Mouse (Mus musculus) kidney, embryonic 14.5 days (tissue): ENCODE measurements around the gene Pigl. TPM values are rescaled to one million over a fixed set of nuclear protein-coding genes. Genes with fewer than 3 reads are reported as not detected.
A peak's percentile ranks its signal among the peaks of the same experiment; 100 is the strongest.

ENCODE experiments used
- ATAC-seq: fragments of 200-750 bp; cut with Nextera tagmentation; 2 replicates; pipeline ENCODE4 v1.8.0; 2017; ENCODE audit warnings: moderate number of reproducible peaks, mild to moderate bottlenecking, moderate TSS enrichment, moderate library complexity; ENCODE audit not compliant: low FRiP score, low TSS enrichment
- H3K27ac ChIP-seq: fragments of 300-500 bp; sonication (generic); 2 replicates; pipeline ENCODE4 v1.5.1; 2014; ENCODE audit warnings: low read depth, mild to moderate bottlenecking, low read length, moderate library complexity, mixed read lengths
- H3K27me3 ChIP-seq: fragments of 300-500 bp; sonication (generic); 2 replicates; pipeline ENCODE4 v1.6.1; 2014; ENCODE audit warnings: mild to moderate bottlenecking, low read length; ENCODE audit not compliant: control insufficient read depth, insufficient read depth
- H3K36me3 ChIP-seq: fragments of 300-500 bp; sonication (generic); 2 replicates; pipeline ENCODE4 v1.6.1; 2014; ENCODE audit warnings: low read length, mixed read lengths; ENCODE audit not compliant: control insufficient read depth, insufficient read depth
- H3K4me1 ChIP-seq: fragments of 300-500 bp; sonication (generic); 2 replicates; pipeline ENCODE4 v1.6.1; 2014; ENCODE audit warnings: low read length, mixed read lengths; ENCODE audit not compliant: control insufficient read depth, insufficient read depth
- H3K4me2 ChIP-seq: fragments of 300-500 bp; sonication (generic); replicated peaks from 2 replicates; pipeline ENCODE4 v1.6.1; 2014; ENCODE audit warnings: low read depth, mild to moderate bottlenecking, low read length
- H3K4me3 ChIP-seq: fragments of 300-500 bp; sonication (generic); 2 replicates; pipeline ENCODE4 v1.5.1; 2014; ENCODE audit warnings: mild to moderate bottlenecking, low read length
- H3K9ac ChIP-seq: fragments of 300-500 bp; sonication (generic); 2 replicates; pipeline ENCODE4 v1.6.1; 2014; ENCODE audit warnings: low read depth, mild to moderate bottlenecking, low read length, moderate library complexity
- H3K9me3 ChIP-seq: fragments of 300-500 bp; sonication (generic); 2 replicates; pipeline ENCODE4 v1.6.1; 2016; ENCODE audit warnings: low read length; ENCODE audit not compliant: control insufficient read depth
- WGBS: fragments of 180-500 bp; shearing (Covaris S2); extraction: QIAGEN DNeasy Blood & Tissue Kit; methylation state at CpG from one replicate; pipeline ENCODE4 v1.1.7; 2014; 5-methylcytosine and 5-hydroxymethylcytosine counted together
- polyA plus RNA-seq: library from polyadenylated mRNA; unstranded; fragments of >200 nt; fragmentation: Nextera tagmentation; extraction: Ambion mirVana; gene quantifications from 2 replicates; pipeline ENCODE4 v1.2.1, GENCODE M21; 2014

The Pigl gene
- polyA plus RNA-seq, 1 experiment from 2014 or later, result 15.1 TPM

GRCm38 (mm10) chr11:62518991-62519390 is 60.7 kb downstream of the Pigl start:
- no peaks in the 10 kb centered on the region for H3K9me3 ChIP-seq
- peak; percentile 95 for ATAC-seq
- no peaks in the 10 kb centered on the region for H3K27me3 ChIP-seq
- WGBS, result 20% methylated on average over 2 of the region's 2 CpGs
- H3K9ac ChIP-seq, result no peak overlapping the region
- H3K4me3 ChIP-seq, result no peak overlapping the region
- no peaks in the 10 kb centered on the region for H3K36me3 ChIP-seq
- no peak overlapping the region for H3K4me2 ChIP-seq
- no peak overlapping the region for H3K27ac ChIP-seq
- no peaks in the 10 kb centered on the region for H3K4me1 ChIP-seq

DNA sequence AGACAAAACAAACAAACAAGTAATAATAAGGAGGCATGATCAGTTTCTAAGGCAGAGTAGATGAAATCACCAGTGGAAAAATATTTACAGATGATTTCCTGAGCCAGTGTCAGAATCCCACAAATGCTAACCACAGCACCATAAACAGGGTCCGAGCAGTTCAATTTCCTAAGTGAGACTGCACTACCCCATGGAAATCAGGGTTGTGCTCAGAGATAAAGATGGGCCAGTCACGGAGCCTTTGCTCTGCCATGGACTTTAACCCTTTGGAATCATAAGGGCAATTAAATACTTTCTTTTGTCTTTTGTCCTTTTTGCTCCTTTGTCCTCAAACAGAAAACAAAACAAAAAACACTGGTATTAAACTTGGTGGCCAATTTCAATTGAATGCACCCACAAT is 64.0 kb downstream of the Pigl start:
- H3K4me1 ChIP-seq, result no peaks in the 10 kb centered on the region
- H3K27me3 ChIP-seq, result no peaks in the 10 kb centered on the region
- WGBS, result 64% methylated on average over 2 of the region's 2 CpGs
- no peak overlapping the region for H3K4me3 ChIP-seq
- no peak overlapping the region for H3K27ac ChIP-seq
- no peak for ATAC-seq
- no peak overlapping the region for H3K4me2 ChIP-seq
- no peak overlapping the region for H3K9ac ChIP-seq
- H3K36me3 ChIP-seq, result no peaks in the 10 kb centered on the region
- no peaks in the 10 kb centered on the region for H3K9me3 ChIP-seq

GRCm38 (mm10) chr11:62537089-62537488 is 78.8 kb downstream of the Pigl start:
- Histone ChIP-seq H3K27ac (no peak overlapping the region), H3K4me2 (no peak overlapping the region), H3K9ac (no peak overlapping the region), H3K36me3 (peaks cover 3% of the 10 kb centered on the region; the same call in 1 of the 2 replicates), H3K4me1 (no peaks in the 10 kb centered on the region), H3K4me3 (no peak overlapping the region), H3K27me3 (no peaks in the 10 kb centered on the region), H3K9me3 (no peaks in the 10 kb centered on the region)
- 87% methylated on average over 8 of the region's 8 CpGs for WGBS
- no peak for ATAC-seq

- Histone ChIP-seq H3K27me3 (no peaks in the 10 kb centered on the region), H3K4me2 (peak overlapping the region; percentile 88; the same call in 1 of the 2 replicates), H3K4me3 (no peak overlapping the region), H3K9ac (no peak overlapping the region), H3K4me1 (no peaks in the 10 kb centered on the region), H3K27ac (no peak overlapping the region), H3K9me3 (no peaks in the 10 kb centered on the region), H3K36me3 (peaks cover 3% of the 10 kb centered on the region; the same call in 1 of the 2 replicates)
- no peak for ATAC-seq
- WGBS, result 29% methylated on average over 7 of the region's 7 CpGs
Measured at GRCm38 (mm10) chr11:62537590-62537989, 79.3 kb downstream of the Pigl start.

- no peaks in the 10 kb centered on the region for H3K4me1 ChIP-seq
- H3K9me3 ChIP-seq, result no peaks in the 10 kb centered on the region
- H3K27ac ChIP-seq, result no peak overlapping the region; the same call in 1 of the 2 replicates
- no peaks in the 10 kb centered on the region for H3K36me3 ChIP-seq
- 1% methylated on average over 59 of the region's 73 CpGs for WGBS
- peak overlapping the region; percentile 88 for H3K4me2 ChIP-seq
- ATAC-seq, result peak; percentile 69
- peak overlapping the region; percentile 78 for H3K4me3 ChIP-seq
- H3K9ac ChIP-seq, result peak overlapping the region; percentile 90
- no peaks in the 10 kb centered on the region for H3K27me3 ChIP-seq
Measured at GRCm38 (mm10) chr11:62538321-62539088, 80.2 kb downstream of the Pigl start.

DNA sequence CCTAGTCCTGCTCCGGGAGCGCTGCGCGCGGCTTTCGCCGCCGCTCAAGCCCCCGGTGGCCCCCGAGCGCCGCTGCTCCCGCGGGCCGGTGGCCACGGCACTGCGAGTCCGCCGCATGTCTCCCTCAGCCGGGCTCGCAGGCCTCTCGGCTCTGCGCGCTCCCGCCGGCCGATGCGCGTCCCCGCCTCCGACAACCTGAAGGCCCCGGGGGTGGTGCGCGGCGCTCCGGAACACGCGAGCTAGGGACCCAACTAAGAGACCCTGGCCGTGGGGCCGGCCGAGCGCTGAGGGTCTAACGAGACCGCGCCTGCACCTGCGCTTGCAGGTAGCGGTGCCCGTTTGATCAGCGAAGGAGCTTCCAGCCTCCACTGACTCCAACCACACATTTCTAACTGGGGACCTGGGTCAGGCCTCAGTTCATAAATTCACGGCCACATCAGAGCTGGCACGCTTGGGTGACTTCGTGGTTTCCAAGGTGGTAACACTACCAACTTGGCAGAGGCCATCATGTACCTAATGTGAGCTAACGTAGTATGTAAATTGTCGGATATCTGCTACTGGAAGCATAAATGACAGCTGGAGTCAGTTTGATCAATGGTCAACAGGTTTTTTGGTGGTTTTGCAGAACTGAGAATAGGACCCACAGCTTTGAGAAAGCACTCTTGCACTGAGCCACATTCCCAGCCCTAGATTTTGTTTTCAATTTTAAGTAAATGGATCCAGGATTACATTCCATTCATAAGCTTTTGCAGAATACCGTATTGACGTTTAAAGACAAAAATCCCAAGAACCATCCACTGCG is 81.0 kb downstream of the Pigl start, which contains the start of gene Cenpv:
Gene Cenpv (minus strand): TSS at position 173 of the 802 bp plus-strand sequence.
- Histone ChIP-seq H3K27me3 (no peaks in the 10 kb centered on the region), H3K36me3 (no peaks in the 10 kb centered on the region), H3K9me3 (no peaks in the 10 kb centered on the region), H3K4me1 (no peaks in the 10 kb centered on the region), H3K9ac (peak within 1 kb of the TSS; percentile 90), H3K4me3 (peak within 1 kb of the TSS; percentile 78), H3K4me2 (peak within 1 kb of the TSS; percentile 88), H3K27ac (no peak within 1 kb of the TSS; the same call in 1 of the 2 replicates)
- ATAC-seq, result peak; percentile 72
- 7% methylated on average over 38 of the region's 57 CpGs for WGBS

DNA sequence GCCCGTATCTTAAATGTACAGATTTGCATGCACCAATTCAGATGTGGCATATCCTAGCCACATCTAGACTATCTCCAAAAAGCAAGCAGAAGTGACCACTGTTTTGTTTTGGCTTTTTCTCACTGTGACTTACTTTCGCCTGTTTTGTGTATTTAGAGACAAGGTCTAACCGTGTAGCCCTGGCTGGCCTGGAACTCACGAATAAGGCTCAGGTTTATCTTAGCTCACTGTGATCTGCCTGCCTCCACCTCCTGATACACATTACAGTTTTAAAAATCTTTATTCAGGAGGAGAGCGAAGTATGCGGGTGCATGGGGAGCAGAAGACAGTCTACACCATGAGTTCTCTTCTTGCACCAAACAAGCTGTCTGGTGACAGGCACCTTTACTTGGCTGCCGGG is 81.9 kb downstream of the Pigl start:
- Histone ChIP-seq H3K4me1 (no peaks in the 10 kb centered on the region), H3K9me3 (no peaks in the 10 kb centered on the region), H3K27ac (no peak overlapping the region), H3K4me2 (no peak overlapping the region), H3K9ac (no peak overlapping the region), H3K36me3 (no peaks in the 10 kb centered on the region), H3K4me3 (no peak overlapping the region), H3K27me3 (no peaks in the 10 kb centered on the region)
- 85% methylated on average over 7 of the region's 7 CpGs for WGBS
- ATAC-seq, result no peak

DNA sequence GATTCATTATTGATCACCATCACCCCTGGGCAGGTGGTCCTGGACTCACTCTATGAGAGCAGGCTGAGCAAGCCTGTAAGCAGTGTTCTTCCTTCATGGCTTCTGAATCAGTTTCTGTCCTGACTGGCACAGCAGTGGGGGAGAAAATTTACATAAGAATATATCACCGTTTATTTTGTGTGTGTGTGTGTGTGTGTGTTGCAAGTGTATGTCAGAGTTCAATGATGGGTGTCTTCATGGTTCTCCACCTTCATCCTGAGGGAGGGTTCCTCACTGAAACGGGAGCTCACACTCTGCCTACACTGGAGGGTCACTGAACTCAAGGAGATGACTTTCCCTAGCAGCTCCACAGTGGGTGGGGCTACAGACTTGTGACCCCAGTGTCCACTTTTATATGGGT is 82.7 kb downstream of the Pigl start:
- no peak overlapping the region for H3K27ac ChIP-seq
- no peaks in the 10 kb centered on the region for H3K27me3 ChIP-seq
- H3K36me3 ChIP-seq, result no peaks in the 10 kb centered on the region
- H3K9me3 ChIP-seq, result no peaks in the 10 kb centered on the region
- WGBS, result 46% methylated on average over 2 of the region's 2 CpGs
- no peaks in the 10 kb centered on the region for H3K4me1 ChIP-seq
- H3K4me2 ChIP-seq, result no peak overlapping the region
- no peak for ATAC-seq
- H3K4me3 ChIP-seq, result no peak overlapping the region
- no peak overlapping the region for H3K9ac ChIP-seq

- Histone ChIP-seq H3K36me3 (no peaks in the 10 kb centered on the region), H3K27ac (no peak overlapping the region), H3K9ac (no peak overlapping the region), H3K9me3 (no peaks in the 10 kb centered on the region), H3K27me3 (no peaks in the 10 kb centered on the region), H3K4me2 (no peak overlapping the region), H3K4me3 (no peak overlapping the region), H3K4me1 (no peaks in the 10 kb centered on the region)
- 79% methylated on average over 8 of the region's 8 CpGs for WGBS
- ATAC-seq, result no peak
Measured at GRCm38 (mm10) chr11:62541581-62541980, 83.3 kb downstream of the Pigl start.
